Mouse (Mus musculus): ENCODE data around the gene Trcg1. TPM values are rescaled to one million over a fixed set of nuclear protein-coding genes. Genes with fewer than 3 reads are reported as not detected.

The Trcg1 gene
- total and polyA plus RNA-seq, 2 experiments, result not detected

DNA sequence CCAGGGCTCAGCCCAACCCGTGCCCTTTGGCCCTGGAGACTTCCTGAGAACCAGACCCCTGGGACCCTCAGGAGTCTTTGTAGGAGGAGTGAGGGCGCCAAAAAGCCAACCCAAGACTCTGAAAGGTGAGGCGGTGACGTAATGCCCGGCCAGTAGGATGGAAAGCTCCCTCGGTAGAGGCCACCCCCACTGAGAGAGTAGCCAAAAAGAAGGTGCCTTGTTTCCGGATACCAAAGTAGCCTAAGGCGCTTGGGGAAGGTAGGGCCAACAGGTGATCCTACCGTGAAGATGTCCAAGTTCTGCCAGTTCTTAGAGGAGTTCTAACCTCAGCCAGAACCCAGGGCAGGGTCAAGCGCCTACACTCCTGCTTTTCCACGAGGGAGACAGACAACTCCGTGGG is 24.6 kb downstream of the Trcg1 start:
- Histone ChIP-seq H3K79me2 (ENCODE audit: control insufficient read depth, insufficient read depth, low read length) (peaks cover 45% of the 10 kb centered on the region), H3K27ac (replicated peaks; ENCODE audit: insufficient read depth, low read depth, low read length) (no peak overlapping the region; the same call in 1 of the 2 replicates), H3K9ac (ENCODE audit: low read depth, low read length) (peak overlapping the region; percentile 98), H3K4me1 (ENCODE audit: control insufficient read depth, insufficient read depth, low read length) (peaks cover 14% of the 10 kb centered on the region), H3K27me3 (ENCODE audit: control insufficient read depth, insufficient read depth, low read length) (no peaks in the 10 kb centered on the region), H3K36me3 (ENCODE audit: control insufficient read depth, insufficient read depth, low read length) (no peaks in the 10 kb centered on the region), H3K4me3 (ENCODE audit: insufficient read depth, low read depth, low read length) (peak overlapping the region; percentile 98)
- 24% methylated on average over 12 of the region's 12 CpGs for WGBS
- DNase-seq (ENCODE audit: extremely low read depth, low read depth, low spot score), result no peak
- TF ChIP-seq POLR2A (IDR thresholded peaks at IDR 0.05; ENCODE audit: extremely low read depth, insufficient read depth, low read length), result no peak
- TF ChIP-seq CTCF (IDR thresholded peaks at IDR 0.05; ENCODE audit: low read depth, low read length), result no peak

- TF ChIP-seq CTCF (IDR thresholded peaks at IDR 0.05; ENCODE audit: low read depth, low read length) (no peak), POLR2A (IDR thresholded peaks at IDR 0.05; ENCODE audit: extremely low read depth, insufficient read depth, low read length) (no peak)
- H3K4me1 ChIP-seq (ENCODE audit: control insufficient read depth, insufficient read depth, low read length), result peaks cover 14% of the 10 kb centered on the region
- WGBS, result under 1% methylated on average over 26 of the region's 26 CpGs
Measured at GRCm38 (mm10) chr9:57261516-57261912, 25.2 kb downstream of the Trcg1 start.

GRCm38 (mm10) chr9:57261913-57262794 is 25.8 kb downstream of the Trcg1 start, which contains the start of gene 1700017B05Rik:
1700017B05Rik (minus strand) TSS chr9:57262612.
- TF ChIP-seq CTCF (IDR thresholded peaks at IDR 0.05; ENCODE audit: low read depth, low read length) (peak; percentile 62), POLR2A (IDR thresholded peaks at IDR 0.05; ENCODE audit: extremely low read depth, insufficient read depth, low read length) (peak; percentile 65)
- under 1% methylated on average over 76 of the region's 87 CpGs for WGBS
- H3K36me3 ChIP-seq (ENCODE audit: control insufficient read depth, insufficient read depth, low read length), result no peaks in the 10 kb centered on the region
- peak within 1 kb of the TSS; percentile 93 for H3K27ac ChIP-seq (replicated peaks; ENCODE audit: insufficient read depth, low read depth, low read length)
- no peaks in the 10 kb centered on the region for H3K27me3 ChIP-seq (ENCODE audit: control insufficient read depth, insufficient read depth, low read length)
- peak within 1 kb of the TSS; percentile 98 for H3K9ac ChIP-seq (ENCODE audit: low read depth, low read length)
- peaks cover 16% of the 10 kb centered on the region for H3K4me1 ChIP-seq (ENCODE audit: control insufficient read depth, insufficient read depth, low read length)
- H3K79me2 ChIP-seq (ENCODE audit: control insufficient read depth, insufficient read depth, low read length), result peaks cover 36% of the 10 kb centered on the region
- peak; percentile 42 for DNase-seq (ENCODE audit: extremely low read depth, low read depth, low spot score)
- peak within 1 kb of the TSS; percentile 98 for H3K4me3 ChIP-seq (ENCODE audit: insufficient read depth, low read depth, low read length)

More at GRCm38 (mm10) chr9:57261516-57261912, 25.2 kb downstream of the Trcg1 start:
- Histone ChIP-seq H3K27ac (replicated peaks; ENCODE audit: insufficient read depth, low read depth, low read length) (peak overlapping the region; percentile 93), H3K4me3 (ENCODE audit: insufficient read depth, low read depth, low read length) (peak overlapping the region; percentile 98), H3K27me3 (ENCODE audit: control insufficient read depth, insufficient read depth, low read length) (no peaks in the 10 kb centered on the region), H3K36me3 (ENCODE audit: control insufficient read depth, insufficient read depth, low read length) (no peaks in the 10 kb centered on the region), H3K79me2 (ENCODE audit: control insufficient read depth, insufficient read depth, low read length) (peaks cover 40% of the 10 kb centered on the region), H3K9ac (ENCODE audit: low read depth, low read length) (peak overlapping the region; percentile 98)
- no peak for DNase-seq (ENCODE audit: extremely low read depth, low read depth, low spot score)

DNA sequence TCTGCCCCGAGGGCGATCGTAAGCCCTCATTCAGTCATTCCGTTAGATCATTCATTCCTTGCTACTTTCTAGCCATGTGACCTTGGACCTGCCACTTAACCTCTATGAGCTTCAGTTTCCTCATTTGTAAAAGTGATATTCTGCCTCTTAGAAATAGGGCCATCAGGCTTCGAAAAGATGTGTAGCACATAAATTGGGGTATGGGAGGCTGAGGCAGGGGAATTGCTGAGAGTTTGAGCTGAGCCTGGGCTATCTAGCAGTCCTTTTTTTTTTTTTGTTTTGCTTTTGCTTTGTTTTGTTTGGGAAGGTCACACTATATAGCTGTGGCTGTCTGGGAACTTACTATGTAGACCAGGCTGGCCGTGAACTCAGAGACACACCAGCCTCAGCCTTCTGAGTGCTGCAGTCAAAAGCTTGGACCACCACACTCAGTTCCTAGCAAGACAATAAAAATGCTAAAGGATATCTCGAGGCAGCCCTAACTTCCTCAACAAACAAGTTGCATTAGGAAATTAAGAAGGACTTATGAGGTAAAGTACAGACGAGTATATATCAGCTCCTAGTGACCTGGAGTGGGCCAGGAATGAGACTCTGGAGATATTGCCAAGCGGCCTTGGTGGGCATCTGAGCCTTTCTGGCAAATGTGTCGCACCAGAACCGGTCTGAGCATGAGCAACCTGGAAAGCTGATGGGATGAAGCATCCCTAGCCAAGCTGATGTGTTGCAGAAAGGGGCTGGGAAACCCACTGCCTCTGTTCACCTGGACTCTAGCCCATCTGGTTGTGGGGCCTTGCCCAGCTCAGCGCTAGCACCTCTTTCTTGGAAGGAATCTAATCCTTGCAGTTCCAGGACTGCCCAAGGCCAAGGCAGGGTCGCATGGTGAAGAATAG is 26.7 kb downstream of the Trcg1 start:
- 54% methylated on average over 13 of the region's 13 CpGs for whole genome bisulfite sequencing
- Histone ChIP-seq H3K36me3 (ENCODE audit: control insufficient read depth, insufficient read depth, low read length) (no peaks in the 10 kb centered on the region), H3K27me3 (ENCODE audit: control insufficient read depth, insufficient read depth, low read length) (no peaks in the 10 kb centered on the region), H3K79me2 (ENCODE audit: control insufficient read depth, insufficient read depth, low read length) (peaks cover 29% of the 10 kb centered on the region), H3K4me3 (ENCODE audit: insufficient read depth, low read depth, low read length) (peak overlapping the region; percentile 98), H3K9ac (ENCODE audit: low read depth, low read length) (peak overlapping the region; percentile 75), H3K4me1 (ENCODE audit: control insufficient read depth, insufficient read depth, low read length) (peaks cover 19% of the 10 kb centered on the region), H3K27ac (replicated peaks; ENCODE audit: insufficient read depth, low read depth, low read length) (peak overlapping the region; percentile 72)
- no peak for TF ChIP-seq POLR2A (IDR thresholded peaks at IDR 0.05; ENCODE audit: extremely low read depth, insufficient read depth, low read length)
- TF ChIP-seq CTCF (IDR thresholded peaks at IDR 0.05; ENCODE audit: low read depth, low read length), result no peak
- peak; percentile 64 for DNase-seq (ENCODE audit: extremely low read depth, low read depth, low spot score)

DNA sequence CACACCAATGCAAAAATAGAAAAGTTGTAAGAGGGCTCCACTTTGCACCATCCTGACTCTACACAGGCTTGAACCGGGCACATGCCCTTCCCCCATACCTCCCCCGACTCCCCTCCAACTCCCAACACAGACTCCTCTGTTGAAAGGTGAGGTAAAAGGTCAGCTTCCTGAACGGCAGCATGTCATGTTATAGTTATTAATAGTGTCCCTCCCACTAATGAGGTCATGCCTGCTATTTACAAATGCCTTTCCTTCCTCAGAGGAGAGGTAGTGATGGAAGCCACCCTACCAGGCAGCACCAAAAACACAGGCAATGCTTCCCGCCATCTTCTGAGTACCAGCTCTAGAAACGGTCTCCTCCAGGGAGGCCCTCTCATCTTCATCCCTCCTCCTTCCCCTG is 28.8 kb downstream of the Trcg1 start:
- WGBS, result 69% methylated on average over 5 of the region's 5 CpGs
- H3K4me1 ChIP-seq (ENCODE audit: control insufficient read depth, insufficient read depth, low read length), result peaks cover 20% of the 10 kb centered on the region

More for the DNA sequence above, 28.8 kb downstream of the Trcg1 start:
- DNase-seq (ENCODE audit: extremely low read depth, low read depth, low spot score), result no peak
- Histone ChIP-seq H3K27ac (replicated peaks; ENCODE audit: insufficient read depth, low read depth, low read length) (no peak overlapping the region), H3K4me3 (ENCODE audit: insufficient read depth, low read depth, low read length) (no peak overlapping the region), H3K9ac (ENCODE audit: low read depth, low read length) (no peak overlapping the region), H3K36me3 (ENCODE audit: control insufficient read depth, insufficient read depth, low read length) (no peaks in the 10 kb centered on the region), H3K79me2 (ENCODE audit: control insufficient read depth, insufficient read depth, low read length) (peaks cover 15% of the 10 kb centered on the region), H3K27me3 (ENCODE audit: control insufficient read depth, insufficient read depth, low read length) (no peaks in the 10 kb centered on the region)
- TF ChIP-seq CTCF (IDR thresholded peaks at IDR 0.05; ENCODE audit: low read depth, low read length), result no peak
- TF ChIP-seq POLR2A (IDR thresholded peaks at IDR 0.05; ENCODE audit: extremely low read depth, insufficient read depth, low read length), result no peak
